Mouse (Mus musculus): Measurements from ENCODE around the gene Ccpg1os.

The Ccpg1os gene

DNA sequence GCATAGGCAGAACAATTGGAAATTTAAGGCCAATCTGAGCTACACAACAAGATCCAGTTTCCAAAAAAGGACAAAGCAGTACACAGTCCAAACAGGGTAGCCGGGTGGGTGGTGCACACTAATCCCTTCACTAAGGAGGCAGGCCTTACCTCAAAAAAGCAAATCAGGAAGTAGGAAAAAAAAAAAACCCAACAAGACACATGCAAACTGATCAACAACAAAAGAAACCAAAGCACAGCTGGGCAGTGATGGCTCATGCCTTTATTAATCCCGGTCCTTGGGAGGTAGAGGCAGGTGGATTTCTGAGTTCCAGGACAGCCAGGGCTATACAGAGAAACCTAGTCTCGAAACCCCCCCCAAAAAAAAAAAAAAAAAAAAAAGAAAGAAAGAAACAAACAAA, 2.5 kb upstream of the Ccpg1os start:
- DNase-seq (ENCODE audit: low read depth, low spot score): no peak

DNA sequence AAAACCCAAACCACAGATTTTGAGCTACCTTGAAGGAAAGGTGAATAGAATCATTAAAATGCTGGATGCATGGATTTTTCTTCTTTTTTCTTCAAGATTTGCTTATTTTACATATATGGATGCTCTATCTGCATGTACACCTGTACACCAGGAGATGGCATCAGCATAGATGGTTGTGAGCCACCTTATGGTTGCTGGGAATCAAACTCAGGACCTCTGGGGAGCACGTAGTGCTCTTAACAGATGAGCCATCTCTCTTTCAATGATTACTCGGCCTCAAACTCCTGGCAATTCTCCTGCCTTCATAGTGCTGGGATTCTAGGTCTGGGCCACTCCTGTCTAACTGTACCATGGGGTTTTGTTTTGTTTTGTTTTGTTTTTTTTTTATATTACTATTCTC, 2.1 kb downstream of the Ccpg1os start:
- no peak for DNase-seq (ENCODE audit: low read depth, low spot score)

DNA sequence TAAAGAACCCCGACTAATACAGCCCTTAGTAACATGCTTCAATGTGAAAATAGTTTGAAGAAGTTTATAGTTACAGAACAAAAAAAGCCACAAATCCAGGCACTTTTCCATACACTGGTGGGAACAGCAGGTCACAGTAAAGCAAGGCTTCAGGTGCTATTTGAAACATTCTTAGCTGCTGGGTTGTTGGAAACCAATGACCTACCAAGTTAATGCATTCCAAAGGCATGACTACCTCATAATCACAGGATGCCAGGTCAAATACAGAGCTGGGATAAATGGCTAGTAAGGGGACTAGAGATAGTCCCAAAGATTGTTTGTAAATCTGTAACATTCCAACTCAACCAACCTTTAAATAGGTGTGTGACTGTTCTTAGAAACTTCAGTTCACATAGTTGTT, 9.9 kb downstream of the Ccpg1os start:
- no peak for DNase-seq (ENCODE audit: low read depth, low spot score)

DNA sequence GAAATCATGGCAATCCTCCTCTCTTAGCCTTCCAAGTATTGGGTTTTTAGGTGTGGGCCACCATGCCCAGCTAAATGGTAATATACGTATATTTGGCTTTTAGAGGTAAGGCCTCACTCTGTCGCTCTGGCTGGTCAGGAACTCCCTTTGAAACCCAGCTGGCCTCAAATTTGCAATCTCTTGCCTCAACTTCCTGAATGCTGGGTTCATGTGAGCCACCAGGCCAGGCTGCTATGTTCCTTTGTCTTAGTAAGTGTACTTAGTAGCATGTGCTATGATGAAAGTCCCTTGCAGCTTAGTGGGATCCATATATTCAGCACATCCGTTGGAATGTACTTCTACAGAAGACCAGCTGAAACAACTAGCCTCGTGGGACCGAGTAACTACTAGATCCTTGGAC, 10.4 kb downstream of the Ccpg1os start:
- DNase-seq (ENCODE audit: low read depth, low spot score): no peak

DNA sequence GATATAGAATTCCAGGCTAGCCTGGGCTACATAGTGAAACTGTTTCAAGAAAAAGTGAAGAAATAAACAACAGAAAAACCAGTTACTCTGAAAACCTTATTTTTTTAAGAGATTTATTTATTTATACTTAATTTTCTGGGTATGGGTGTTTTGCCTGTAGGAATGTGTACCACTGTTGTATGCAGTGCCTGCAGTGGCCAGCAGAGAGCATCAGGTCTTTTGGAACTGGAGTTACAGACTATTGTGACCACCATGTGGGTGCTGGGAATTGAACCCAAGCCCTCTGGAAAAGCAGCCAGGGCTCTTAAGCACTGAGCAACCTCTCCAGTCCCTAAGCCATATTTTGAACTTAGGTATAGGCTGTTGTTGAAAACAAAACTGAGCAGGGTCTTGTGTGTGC, 12.2 kb downstream of the Ccpg1os start:
- peak; percentile 43 for DNase-seq (ENCODE audit: low read depth, low spot score)

DNA sequence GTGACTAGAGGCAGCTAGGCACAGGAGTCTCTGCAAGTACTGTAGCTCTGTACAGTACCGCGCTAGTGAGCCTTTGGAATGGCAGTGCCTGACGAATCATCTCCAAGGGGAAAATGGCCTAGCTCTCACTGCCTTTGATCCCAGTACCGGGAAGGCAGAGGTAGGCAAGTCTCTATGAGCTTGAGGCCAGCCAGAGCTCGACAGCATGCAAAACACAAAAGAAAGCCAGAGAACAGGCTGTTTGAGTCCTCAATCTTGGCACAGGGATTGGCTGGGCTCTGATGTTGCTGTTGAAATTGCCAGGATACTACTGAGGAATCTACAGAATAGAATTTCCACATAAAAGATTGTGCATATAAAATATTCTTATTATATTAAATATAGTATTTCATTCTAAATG, 12.7 kb downstream of the Ccpg1os start:
- DNase-seq (ENCODE audit: low read depth, low spot score): no peak

DNA sequence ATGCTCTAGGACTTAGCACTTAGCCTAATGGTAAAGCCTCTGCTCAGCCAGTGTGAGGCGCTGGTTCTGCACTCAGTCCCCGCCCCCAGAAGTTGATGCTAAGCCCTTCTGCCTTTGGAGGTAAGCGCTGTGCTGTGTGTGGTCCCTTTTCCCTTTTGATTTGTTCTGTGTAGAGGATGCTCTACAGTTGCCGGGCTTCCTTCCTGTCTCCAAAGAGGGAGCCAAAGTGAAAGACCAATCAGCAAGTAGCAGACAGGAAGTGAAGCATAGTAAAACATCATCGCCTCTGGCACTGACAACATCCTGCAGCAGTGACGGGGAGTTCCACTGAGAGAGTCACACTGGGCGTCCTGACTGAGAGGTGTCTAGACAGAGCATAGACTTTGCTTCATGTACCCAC, 15.3 kb downstream of the Ccpg1os start:
- DNase-seq (ENCODE audit: low read depth, low spot score): peak; percentile 91

DNA sequence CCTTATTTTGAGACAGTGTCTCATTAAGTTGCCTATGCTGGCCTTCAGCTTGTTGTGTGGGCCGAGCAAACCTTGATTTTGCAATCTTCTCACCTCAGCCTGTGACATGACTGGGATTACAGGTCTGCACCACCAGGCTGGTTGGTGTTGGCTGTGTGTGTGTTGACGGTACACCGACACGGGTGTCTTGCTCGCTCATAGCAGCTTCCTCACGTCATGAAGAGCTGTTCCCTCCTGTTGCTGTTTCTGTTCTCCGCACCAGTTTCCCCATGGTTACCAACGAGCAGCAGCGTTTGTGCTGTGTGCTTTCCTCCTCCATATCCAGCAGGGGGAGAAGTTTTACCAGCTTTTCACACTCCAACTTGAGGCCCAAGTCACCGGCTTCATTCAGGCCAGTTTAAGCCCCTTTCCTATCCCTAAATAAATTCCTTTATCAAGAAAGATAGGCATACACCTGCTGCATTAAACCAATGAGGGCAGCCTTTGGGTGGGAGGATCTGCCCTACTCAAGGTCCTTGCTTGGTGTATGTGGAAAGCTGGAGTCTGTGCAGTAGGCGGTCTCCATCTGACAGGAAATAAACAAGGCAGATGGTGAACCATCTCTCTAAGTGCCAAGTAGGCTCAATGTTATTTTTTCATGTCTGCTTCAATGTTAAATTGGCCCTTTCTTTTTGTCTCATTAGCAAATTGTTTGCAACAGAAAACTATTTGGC, 16.7 kb downstream of the Ccpg1os start:
- DNase-seq (ENCODE audit: low read depth, low spot score): peak; percentile 81

DNA sequence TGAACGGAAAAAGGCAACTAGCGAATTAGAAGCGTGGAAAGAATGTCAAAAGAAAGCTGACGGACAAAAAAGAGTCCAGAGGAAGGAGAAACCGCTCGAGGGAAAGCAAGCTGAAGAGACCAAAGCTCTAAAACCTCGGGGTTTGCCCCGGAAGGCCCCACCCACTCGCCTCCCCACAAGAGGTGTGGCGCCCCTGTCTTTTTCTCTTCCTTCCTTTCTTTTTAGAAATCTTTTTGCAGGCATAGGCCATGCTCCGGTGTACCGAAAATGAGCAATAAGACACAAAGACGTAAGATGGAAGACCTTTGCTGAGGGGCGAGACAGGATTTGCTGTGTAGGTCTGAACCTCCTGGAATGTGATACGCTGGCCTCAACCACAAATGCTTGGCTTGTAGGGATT, 23.2 kb downstream of the Ccpg1os start:
- DNase-seq (ENCODE audit: low read depth, low spot score): peak; percentile 42

DNA sequence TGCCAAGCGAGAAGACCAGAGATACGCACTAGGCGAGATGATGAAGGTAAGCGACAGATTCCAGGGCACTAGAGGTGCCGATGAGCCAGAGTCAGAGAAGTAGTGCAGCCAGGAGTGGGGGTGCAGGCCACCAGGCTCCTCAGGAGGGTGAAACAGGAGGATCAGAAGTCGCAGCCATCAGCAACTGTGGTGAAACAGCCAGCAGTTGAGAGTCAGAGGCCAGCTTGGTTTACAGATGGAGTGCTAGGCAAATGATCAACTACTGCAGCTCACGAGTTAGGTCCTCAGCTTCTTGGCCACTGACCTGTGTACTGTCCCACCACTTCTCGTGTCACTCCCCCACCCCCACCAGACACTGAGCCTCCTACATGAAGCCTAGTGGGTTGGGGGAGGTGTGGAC, 23.8 kb downstream of the Ccpg1os start:
- no peak for DNase-seq (ENCODE audit: low read depth, low spot score)

DNA sequence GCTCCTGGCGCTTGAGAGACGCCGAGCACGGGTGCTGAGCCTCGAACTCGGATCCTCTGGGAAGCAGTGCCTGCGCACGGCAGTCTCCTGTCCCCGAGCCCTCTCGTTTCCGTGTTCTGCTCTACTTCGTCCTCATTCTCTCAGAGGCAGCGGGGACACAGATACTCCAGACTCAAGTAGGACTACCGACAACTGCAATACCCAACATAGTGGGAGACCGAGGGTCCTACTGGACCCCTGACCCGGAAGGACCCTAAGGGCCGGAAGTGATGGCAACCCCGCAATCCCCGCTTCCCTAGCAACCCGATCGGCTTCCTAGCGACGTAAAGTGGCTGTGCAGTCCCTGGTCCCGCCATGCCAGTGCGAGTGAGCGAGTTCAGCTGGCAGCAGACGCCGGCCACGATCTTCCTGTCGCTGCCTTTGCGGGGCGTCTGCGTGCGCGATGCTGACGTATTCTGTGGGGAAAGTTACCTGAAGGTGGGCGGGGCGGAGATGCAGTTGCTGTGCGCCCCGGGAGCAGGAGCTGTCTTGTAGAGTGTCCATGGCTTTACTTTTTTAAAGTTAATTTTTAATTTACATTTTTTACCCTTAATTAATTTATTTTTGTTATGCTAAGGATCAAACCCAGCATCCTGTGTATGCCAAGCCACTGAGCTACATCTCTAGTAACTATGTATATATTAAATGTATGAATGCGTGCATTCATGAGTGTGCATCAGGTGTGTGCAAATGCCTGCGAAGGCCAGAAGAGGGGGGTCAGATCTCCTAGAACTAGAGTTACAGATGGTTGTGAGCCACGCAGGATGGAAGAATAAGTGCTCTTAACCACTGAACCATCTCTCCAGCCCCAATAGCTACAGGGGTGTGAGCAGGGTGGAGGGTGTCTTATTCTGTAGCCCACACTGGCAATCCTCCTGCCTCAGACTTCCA, 26.4 kb downstream of the Ccpg1os start, which contains the start of the genes Dyx1c1 and Gm44503:
Dyx1c1 (plus strand) TSS at position 265 of the 930 bp plus-strand sequence.
Gm44503 (plus strand) TSS at position 332 of the 930 bp plus-strand sequence.
- DNase-seq (ENCODE audit: low read depth, low spot score): peak; percentile 86

DNA sequence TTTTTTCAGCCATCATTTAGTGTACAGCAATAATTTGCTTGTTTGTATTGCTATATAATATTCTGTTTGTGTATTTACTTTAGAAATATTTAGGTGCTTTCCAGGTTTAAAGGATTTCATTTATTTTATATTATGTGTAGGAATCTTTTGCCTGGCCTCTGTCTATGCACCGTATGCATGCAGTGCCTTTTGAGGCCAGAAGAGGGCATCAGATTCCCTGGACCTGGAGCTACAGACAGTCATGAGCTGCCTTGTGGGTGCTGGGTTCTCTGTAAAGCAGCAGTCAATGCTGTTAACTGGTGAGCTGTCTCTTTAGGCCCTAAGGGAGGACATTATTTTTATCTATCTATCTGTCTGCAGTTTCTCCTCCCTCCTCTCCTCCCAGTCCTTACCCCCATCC, 29.6 kb downstream of the Ccpg1os start:
- DNase-seq (ENCODE audit: low read depth, low spot score): peak; percentile 81

DNA sequence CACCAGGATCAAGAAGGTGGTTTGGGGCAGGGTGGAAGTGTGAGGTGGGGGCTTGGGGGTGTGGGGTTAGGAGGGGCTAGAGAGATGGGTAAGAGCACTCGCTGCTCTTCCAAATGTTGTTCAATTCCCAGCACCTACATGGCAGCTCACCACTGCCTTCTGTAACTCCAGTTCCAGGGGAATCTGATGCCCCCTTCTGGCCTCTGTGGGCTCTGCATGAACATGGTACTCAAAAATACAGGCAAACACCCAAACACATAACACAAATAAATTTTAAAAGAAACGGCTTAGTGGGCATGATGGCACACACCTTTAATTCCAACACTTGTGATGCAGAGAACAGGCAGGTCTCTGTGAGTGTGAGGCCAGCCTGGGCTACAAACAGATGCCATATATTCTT, 30.4 kb downstream of the Ccpg1os start:
- DNase-seq (ENCODE audit: low read depth, low spot score): peak; percentile 76

DNA sequence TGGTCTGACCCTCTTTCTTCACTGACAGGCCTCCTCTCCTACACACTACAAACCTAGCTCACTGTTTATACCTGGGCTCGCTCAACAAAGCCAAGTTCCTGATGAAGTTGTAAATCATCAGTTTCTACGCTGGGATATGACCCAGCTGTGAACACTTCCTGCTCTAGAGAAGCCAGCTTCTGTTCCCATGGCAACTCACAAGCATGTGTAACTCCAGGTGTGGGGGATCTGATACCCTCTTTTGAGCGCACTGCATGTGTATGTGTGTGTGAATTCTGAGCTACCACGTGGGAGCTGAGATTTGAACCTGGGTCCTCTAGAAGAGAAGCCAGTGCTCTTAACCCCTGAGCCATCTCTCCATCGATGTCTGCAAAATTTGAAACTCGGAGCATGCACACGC, 35.6 kb downstream of the Ccpg1os start:
- DNase-seq (ENCODE audit: low read depth, low spot score): no peak

DNA sequence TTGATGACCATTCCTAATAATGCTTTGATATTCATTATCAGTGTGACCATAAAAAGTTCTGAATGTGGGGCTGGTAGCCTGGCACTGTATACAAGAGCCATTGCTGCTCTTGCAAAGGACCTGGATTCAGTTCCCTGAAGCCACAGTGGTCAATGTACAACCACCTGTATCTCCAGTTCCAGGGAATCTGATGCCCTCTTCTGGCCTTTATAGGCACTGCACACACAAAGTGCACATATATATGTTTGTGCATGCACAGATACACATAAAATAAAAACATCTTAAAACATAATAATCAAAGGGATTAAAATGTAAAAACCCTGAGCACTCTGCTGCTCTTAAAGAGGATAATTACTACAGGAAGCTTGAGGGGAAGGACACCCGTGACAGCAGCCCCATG, 38.2 kb downstream of the Ccpg1os start:
- no peak for DNase-seq (ENCODE audit: low read depth, low spot score)

DNA sequence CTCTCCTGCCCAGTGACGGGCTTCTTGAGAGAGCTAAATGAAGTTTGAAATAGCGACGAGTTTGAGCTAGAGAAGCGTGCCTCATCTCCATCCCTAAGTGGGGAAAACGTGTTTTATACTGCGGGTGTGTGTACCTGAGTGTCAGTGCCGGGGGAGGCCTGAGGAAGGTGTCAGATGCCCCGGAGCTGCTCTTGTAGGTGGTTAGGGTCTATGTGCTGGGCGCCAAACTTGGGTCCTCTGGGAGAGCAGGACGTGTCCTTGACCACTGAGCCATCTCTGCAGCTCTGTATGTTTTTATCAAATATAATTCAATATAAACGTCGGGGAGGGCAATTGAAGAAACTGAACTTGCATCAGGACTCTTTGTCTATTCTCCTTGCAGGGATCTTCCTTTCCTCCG, 40.9 kb downstream of the Ccpg1os start:
- no peak for DNase-seq (ENCODE audit: low read depth, low spot score)

DNA sequence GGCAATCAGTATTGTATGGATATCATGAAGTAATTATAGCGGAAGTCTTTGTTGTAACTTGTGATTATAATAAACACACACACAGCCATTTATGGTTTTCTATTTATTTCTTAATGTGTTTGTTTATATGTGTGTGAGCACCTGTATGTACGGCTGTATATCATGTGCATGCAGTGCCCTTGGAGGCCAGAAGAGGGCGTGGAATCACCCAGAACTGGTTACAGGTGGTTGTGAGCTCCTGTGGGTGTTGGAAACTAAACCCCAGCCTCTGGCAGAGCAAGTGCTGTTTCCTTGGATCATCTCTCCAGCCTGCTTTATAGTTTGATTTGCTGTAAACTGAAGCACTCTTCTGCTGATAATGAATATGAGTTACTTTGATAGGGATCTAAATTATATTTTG, 41.8 kb downstream of the Ccpg1os start:
- DNase-seq (ENCODE audit: low read depth, low spot score): peak; percentile 75

DNA sequence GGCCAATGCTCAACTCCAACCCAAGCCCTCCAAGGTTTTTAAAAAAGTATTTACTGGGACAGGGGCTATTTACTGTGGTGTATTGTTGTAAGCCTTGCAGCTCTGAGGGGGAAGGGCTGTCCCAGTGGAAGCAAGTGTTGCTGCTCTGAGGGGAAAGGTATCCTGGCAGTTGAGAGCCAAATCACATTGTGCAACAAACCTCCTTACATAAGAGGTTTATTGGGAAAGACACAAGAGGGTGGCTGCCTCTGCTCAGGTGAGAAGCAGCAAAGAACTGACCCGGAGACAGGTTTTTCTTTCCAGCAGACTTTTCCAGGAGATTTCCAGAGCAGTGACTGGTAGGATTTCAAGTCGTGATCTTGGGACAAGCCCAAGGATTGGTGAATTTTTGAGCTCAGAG, 48.9 kb downstream of the Ccpg1os start:
- DNase-seq (ENCODE audit: low read depth, low spot score): no peak

DNA sequence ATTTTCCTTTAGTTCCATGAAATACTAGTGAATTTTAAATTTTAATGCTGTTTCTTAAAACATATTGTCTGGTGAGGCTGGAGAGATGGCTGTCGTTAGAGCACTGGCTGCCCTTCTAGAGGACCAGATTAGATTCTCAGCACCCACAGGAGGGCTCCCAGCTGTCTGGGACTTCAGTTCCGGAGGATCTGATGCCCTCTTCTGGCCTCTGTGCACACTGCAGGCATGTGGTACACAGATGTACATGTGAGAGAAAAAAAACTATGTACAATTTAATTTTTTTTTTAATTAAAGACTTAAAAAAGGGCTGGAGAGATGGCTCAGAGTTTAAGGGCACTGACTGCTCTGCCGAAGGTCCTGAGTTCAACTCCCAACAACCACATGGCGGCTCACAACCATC, 49.9 kb downstream of the Ccpg1os start:
- peak; percentile 71 for DNase-seq (ENCODE audit: low read depth, low spot score)

DNA sequence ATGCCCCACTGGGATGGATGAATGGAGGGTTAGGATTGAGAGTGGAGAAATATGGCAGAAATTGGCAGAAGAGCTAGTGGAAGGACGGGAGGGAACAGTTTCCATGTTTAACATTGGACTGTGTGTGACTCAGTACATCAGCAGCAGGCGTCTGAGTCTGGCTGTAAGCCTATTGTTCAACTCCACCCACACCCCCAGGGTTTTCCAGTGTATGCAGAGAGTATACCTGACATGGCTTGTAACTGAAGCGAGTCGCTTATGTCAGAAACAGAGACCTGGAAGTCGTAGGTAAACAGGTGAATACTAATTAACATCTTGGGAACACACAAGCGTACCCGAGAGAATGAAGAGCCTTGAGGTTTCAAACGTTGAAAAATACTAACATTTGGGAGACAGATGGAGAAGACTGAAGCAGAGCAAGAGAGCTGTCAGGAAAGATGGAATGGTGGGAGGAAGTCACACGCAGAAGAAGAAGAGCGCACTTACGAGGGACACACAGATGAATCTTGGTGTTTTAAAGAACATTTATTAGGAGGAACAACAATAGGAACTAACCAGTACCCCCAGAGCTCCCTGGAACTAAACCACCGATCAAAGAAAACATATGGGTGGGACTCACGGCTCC, 53.9 kb downstream of the Ccpg1os start:
- DNase-seq (ENCODE audit: low read depth, low spot score): no peak
